Mouse (Mus musculus) kidney, postnatal 0 days (tissue): Measurements from ENCODE around the gene Tesk1. TPM values are rescaled to one million over a fixed set of nuclear protein-coding genes. Genes with fewer than 3 reads are reported as not detected.

Experiments
- ATAC-seq: fragments of 200-750 bp; cut with Nextera tagmentation; replicated peaks from 2 replicates; pipeline ENCODE4 v1.8.0; 2017; ENCODE audit warnings: low read depth, moderate number of reproducible peaks, moderate TSS enrichment, moderate library complexity; ENCODE audit not compliant: low FRiP score
- DNase-seq: peaks from one replicate; pipeline ENCODE4 v3.0.0-alpha.2; 2016; ENCODE audit warnings: low spot score
- H3K27ac ChIP-seq: fragments of 300-500 bp; sonication (generic); 2 replicates; pipeline ENCODE4 v1.5.1; 2014; ENCODE audit warnings: mild to moderate bottlenecking
- H3K27me3 ChIP-seq: fragments of 300-500 bp; sonication (generic); 2 replicates; pipeline ENCODE4 v1.6.1; 2014; ENCODE audit warnings: low read length, mixed read lengths; ENCODE audit not compliant: insufficient read depth
- H3K36me3 ChIP-seq: fragments of 300-500 bp; sonication (generic); 2 replicates; pipeline ENCODE4 v1.6.1; 2014; ENCODE audit warnings: low read length, mixed read lengths; ENCODE audit not compliant: insufficient read depth
- H3K4me1 ChIP-seq: fragments of 300-500 bp; sonication (generic); replicated peaks from 2 replicates; pipeline ENCODE4 v1.6.1; 2014; ENCODE audit warnings: antibody characterized with exemption, low read length, mixed read lengths; ENCODE audit not compliant: insufficient read depth
- H3K4me2 ChIP-seq: fragments of 300-500 bp; sonication (generic); 2 replicates; pipeline ENCODE4 v1.6.1; 2014; ENCODE audit warnings: mild to moderate bottlenecking, low read length, moderate library complexity, mixed read lengths
- H3K4me3 ChIP-seq: fragments of 300-500 bp; sonication (generic); replicated peaks from 2 replicates; pipeline ENCODE4 v1.5.1; 2014; ENCODE audit warnings: low read depth, low read length
- H3K9ac ChIP-seq: fragments of 300-500 bp; sonication (generic); 2 replicates; pipeline ENCODE4 v1.6.1; 2014; ENCODE audit warnings: low read depth, low read length
- H3K9me3 ChIP-seq: fragments of 300-500 bp; sonication (generic); replicated peaks from 2 replicates; pipeline ENCODE4 v1.6.1; 2016; ENCODE audit warnings: low read length, inconsistent platforms, mixed read lengths
- CTCF ChIP-seq: IDR thresholded peaks from 2 replicates; pipeline ENCODE4 v1.5.1; 2016; ENCODE audit warnings: antibody characterized with exemption, low read depth, mild to moderate bottlenecking, moderate library complexity
- WGBS: fragments of 180-500 bp; shearing (Covaris S2); extraction: QIAGEN DNeasy Blood & Tissue Kit; methylation state at CpG from one replicate; pipeline ENCODE4 v1.1.7; 2014; 5-methylcytosine and 5-hydroxymethylcytosine counted together
- polyA plus RNA-seq: library from polyadenylated mRNA; unstranded; fragments of >200 nt; fragmentation: Nextera tagmentation; extraction: Ambion mirVana; gene quantifications from 2 replicates; pipeline ENCODE4 v1.2.1, GENCODE M21; 2015

The Tesk1 gene
- polyA plus RNA-seq, 1 experiment from 2014 or later = 9.1 TPM

- Histone ChIP-seq H3K27ac (no peak overlapping the region), H3K4me3 (no peak overlapping the region), H3K9ac (no peak overlapping the region), H3K27me3 (no peaks in the 10 kb centered on the region), H3K9me3 (no peaks in the 10 kb centered on the region), H3K4me1 (peaks cover 16% of the 10 kb centered on the region), H3K36me3 (peaks cover 39% of the 10 kb centered on the region), H3K4me2 (no peak overlapping the region)
- 79% methylated on average over 20 of the region's 20 CpGs for WGBS
- no peak for DNase-seq
- ATAC-seq = no peak
- TF ChIP-seq CTCF = no peak
Measured at GRCm38 (mm10) chr4:43423267-43423934, 18.3 kb upstream of the Tesk1 start.

- Histone ChIP-seq H3K36me3 (peaks cover 39% of the 10 kb centered on the region), H3K9ac (no peak overlapping the region), H3K27ac (no peak overlapping the region), H3K9me3 (no peaks in the 10 kb centered on the region), H3K4me1 (peaks cover 10% of the 10 kb centered on the region), H3K4me3 (no peak overlapping the region), H3K27me3 (no peaks in the 10 kb centered on the region), H3K4me2 (no peak overlapping the region)
- ATAC-seq (no peak), DNase-seq (no peak)
- TF ChIP-seq CTCF = no peak
- WGBS = 79% methylated on average over 9 of the region's 9 CpGs
Measured at GRCm38 (mm10) chr4:43424072-43424471, 17.7 kb upstream of the Tesk1 start.

GRCm38 (mm10) chr4:43425197-43425596, 16.5 kb upstream of the Tesk1 start:
- no peak overlapping the region for H3K4me2 ChIP-seq
- no peak for DNase-seq

DNA sequence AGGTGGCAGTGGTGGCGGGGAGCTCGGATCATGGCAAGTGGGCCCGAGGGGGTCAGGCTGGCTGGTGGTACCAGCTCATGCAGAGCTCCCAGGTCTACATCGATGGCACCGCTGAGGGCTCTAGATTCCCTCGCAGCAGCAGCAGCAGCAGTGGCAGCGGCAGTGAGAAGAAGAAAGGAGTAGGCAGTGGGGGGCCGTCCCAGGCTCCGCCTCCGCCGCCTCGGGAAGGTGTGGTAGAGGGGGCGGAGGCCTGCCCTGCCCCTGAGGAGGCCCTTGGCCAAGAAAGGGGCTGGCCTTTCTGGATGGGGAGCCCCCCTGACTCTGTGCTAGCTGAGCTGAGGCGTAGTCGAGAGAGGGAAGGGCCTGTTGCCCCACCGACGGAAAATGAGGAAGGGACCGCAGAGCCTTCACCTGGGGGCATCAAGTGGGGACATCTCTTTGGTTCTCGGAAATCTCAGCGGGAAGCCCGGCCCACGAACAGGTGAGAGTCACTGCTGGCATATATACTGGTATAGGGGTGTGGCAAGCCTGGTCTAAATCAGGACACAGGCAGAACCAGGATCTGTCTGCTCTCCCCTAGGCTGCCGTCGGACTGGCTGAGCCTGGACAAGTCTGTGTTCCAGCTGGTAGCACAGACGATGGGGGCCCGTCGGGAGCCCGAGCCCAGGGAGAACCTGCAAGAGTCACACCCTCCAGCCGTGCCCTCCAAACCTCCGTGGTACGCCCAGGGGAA, 15.9 kb upstream of the Tesk1 start:
- no peak for ATAC-seq
- H3K36me3 ChIP-seq = peaks cover 39% of the 10 kb centered on the region
- H3K9ac ChIP-seq = no peak overlapping the region
- no peak overlapping the region for H3K27ac ChIP-seq
- no peak for TF ChIP-seq CTCF
- no peak for DNase-seq
- no peaks in the 10 kb centered on the region; the same call in 1 of the 2 replicates for H3K4me1 ChIP-seq
- 46% methylated on average over 31 of the region's 31 CpGs for WGBS
- H3K4me3 ChIP-seq = no peak overlapping the region
- no peak overlapping the region for H3K4me2 ChIP-seq
- H3K27me3 ChIP-seq = no peaks in the 10 kb centered on the region
- H3K9me3 ChIP-seq = no peaks in the 10 kb centered on the region

More at GRCm38 (mm10) chr4:43425197-43425596, 16.5 kb upstream of the Tesk1 start:
- Histone ChIP-seq H3K4me1 (peaks cover under 1% of the 10 kb centered on the region; the same call in 1 of the 2 replicates), H3K36me3 (peaks cover 39% of the 10 kb centered on the region), H3K9ac (no peak overlapping the region), H3K27ac (no peak overlapping the region), H3K4me3 (no peak overlapping the region), H3K27me3 (no peaks in the 10 kb centered on the region), H3K9me3 (no peaks in the 10 kb centered on the region)
- no peak for TF ChIP-seq CTCF
- no peak for ATAC-seq
- 50% methylated on average over 14 of the region's 14 CpGs for WGBS

- WGBS = 67% methylated on average over 10 of the region's 10 CpGs
- DNase-seq (no peak), ATAC-seq (no peak)
- peaks cover 39% of the 10 kb centered on the region for H3K36me3 ChIP-seq
- H3K9ac ChIP-seq = no peak overlapping the region
- H3K4me1 ChIP-seq = no peaks in the 10 kb centered on the region; the same call in 1 of the 2 replicates
- H3K27ac ChIP-seq = no peak overlapping the region
- no peak overlapping the region for H3K4me3 ChIP-seq
- TF ChIP-seq CTCF = no peak
- no peaks in the 10 kb centered on the region for H3K27me3 ChIP-seq
- no peaks in the 10 kb centered on the region for H3K9me3 ChIP-seq
- H3K4me2 ChIP-seq = no peak overlapping the region
Measured at GRCm38 (mm10) chr4:43426487-43426886, 15.3 kb upstream of the Tesk1 start.

GRCm38 (mm10) chr4:43427501-43428179, 14.1 kb upstream of the Tesk1 start:
- H3K27ac ChIP-seq = no peak overlapping the region
- H3K4me1 ChIP-seq = no peaks in the 10 kb centered on the region; the same call in 1 of the 2 replicates
- H3K9ac ChIP-seq = no peak overlapping the region
- DNase-seq = no peak
- H3K36me3 ChIP-seq = peaks cover 28% of the 10 kb centered on the region
- 39% methylated on average over 23 of the region's 23 CpGs for WGBS
- H3K4me2 ChIP-seq = no peak overlapping the region
- ATAC-seq = no peak
- H3K9me3 ChIP-seq = no peaks in the 10 kb centered on the region
- H3K27me3 ChIP-seq = no peaks in the 10 kb centered on the region
- no peak for TF ChIP-seq CTCF
- no peak overlapping the region for H3K4me3 ChIP-seq
